Mouse (Mus musculus) CH12.LX (cell line): ENCODE measurements around the gene Prmt1. TPM values are rescaled to one million over a fixed set of nuclear protein-coding genes. Genes with fewer than 3 reads are reported as not detected.
A peak's percentile ranks its signal among the peaks of the same experiment; 100 is the strongest.

Experiments used
- DNase-seq: peaks from one replicate; pipeline ENCODE4 v3.0.0-alpha.2; 2013; ENCODE audit errors: extremely low read depth
- H3K27ac ChIP-seq: 2 replicates; pipeline ENCODE4 v1.5.1; 2012; ENCODE audit warnings: low read depth, mild to moderate bottlenecking, control low read depth, moderate library complexity; ENCODE audit not compliant: insufficient read depth
- H3K27me3 ChIP-seq: replicated peaks from 2 replicates; pipeline ENCODE3; 2012; ENCODE audit warnings: inconsistent platforms
- H3K36me3 ChIP-seq, 2 experiments: replicated peaks in 1 of 2; 2 replicates each; pipeline versions ENCODE3 to v1.6.1; 2012; ENCODE audit warnings: inconsistent platforms in 1 of 2, low read length in 1 of 2, mild to moderate bottlenecking in 1 of 2, mixed read lengths in 1 of 2, moderate library complexity in 1 of 2; ENCODE audit not compliant: control insufficient read depth in 1 of 2, insufficient read depth in 1 of 2
- H3K4me1 ChIP-seq, 2 experiments: 2 replicates each; pipeline ENCODE4 v1.6.1; 2012; ENCODE audit warnings: inconsistent platforms in 1 of 2, moderate library complexity in 1 of 2; ENCODE audit not compliant: insufficient read depth in 2 of 2, control insufficient read depth in 1 of 2
- H3K4me2 ChIP-seq: 2 replicates; pipeline ENCODE4 v1.6.1; 2012; ENCODE audit warnings: low read depth, mild to moderate bottlenecking, control low read depth; ENCODE audit not compliant: poor library complexity, insufficient read depth, severe bottlenecking
- H3K4me3 ChIP-seq, 3 experiments: fragments of 150-350 bp in 1 of 3; sonication (generic) in 1 of 3; replicated peaks in 1 of 3; 2 replicates each; pipeline versions ENCODE3 to v1.5.1; 2011 to 2012; ENCODE audit warnings: low read depth in 2 of 3, low read length in 2 of 3, mild to moderate bottlenecking in 2 of 3, moderate library complexity in 2 of 3, control low read depth in 1 of 3, improper control_type of control experiment in 1 of 3, inconsistent platforms in 1 of 3, mixed read lengths in 1 of 3; ENCODE audit not compliant: poor library complexity in 1 of 3
- H3K79me2 ChIP-seq: replicated peaks from 2 replicates; pipeline ENCODE4 v1.6.1; 2012; ENCODE audit warnings: mild to moderate bottlenecking, moderate library complexity; ENCODE audit not compliant: control insufficient read depth, poor library complexity, insufficient read depth, severe bottlenecking; ENCODE audit errors: extremely low read depth
- H3K9ac ChIP-seq: 2 replicates; pipeline ENCODE4 v1.6.1; 2012; ENCODE audit warnings: low read depth, mild to moderate bottlenecking, control low read depth, moderate library complexity; ENCODE audit not compliant: insufficient read depth
- H3K9me3 ChIP-seq: replicated peaks from 2 replicates; pipeline ENCODE3; 2012; ENCODE audit warnings: low read length, inconsistent platforms, mixed read lengths
- BHLHE40 ChIP-seq: IDR thresholded peaks from 2 replicates; pipeline ENCODE4 v1.6.1; 2011; ENCODE audit warnings: mild to moderate bottlenecking, low read depth, low read length, improper control_type of control experiment
- CHD2 ChIP-seq: IDR thresholded peaks from 2 replicates; pipeline ENCODE4 v1.6.1; 2011; ENCODE audit warnings: low read length, improper control_type of control experiment
- CTCF ChIP-seq, 2 experiments: IDR thresholded peaks in 1 of 2; conservative IDR thresholded peaks in 1 of 2; 2 replicates each; pipeline ENCODE4 v1.5.1; 2011 to 2012; ENCODE audit warnings: low read depth in 2 of 2, low read length in 2 of 2, improper control_type of control experiment in 1 of 2, inconsistent platforms in 1 of 2, mild to moderate bottlenecking in 1 of 2, moderate library complexity in 1 of 2
- ELF1 ChIP-seq: IDR thresholded peaks from 2 replicates; pipeline ENCODE4 v1.6.1; 2014; ENCODE audit warnings: low read depth, mild to moderate bottlenecking, inconsistent platforms, low read length, improper control_type of control experiment
- HCFC1 ChIP-seq: IDR thresholded peaks from 2 replicates; pipeline ENCODE4 v1.6.1; 2012; ENCODE audit warnings: low read depth, mild to moderate bottlenecking, inconsistent platforms, low read length, improper control_type of control experiment
- IRF4 ChIP-seq: IDR thresholded peaks from 2 replicates; pipeline ENCODE4 v1.6.1; 2014; ENCODE audit warnings: low read depth, mild to moderate bottlenecking, inconsistent platforms, low read length, improper control_type of control experiment
- MAZ ChIP-seq: IDR thresholded peaks from 2 replicates; pipeline ENCODE4 v1.6.1; 2012; ENCODE audit warnings: low read depth, mild to moderate bottlenecking, inconsistent platforms, low read length, improper control_type of control experiment, moderate library complexity
- NELFE ChIP-seq: IDR thresholded peaks from 2 replicates; pipeline ENCODE4 v1.6.1; 2011; ENCODE audit warnings: low read depth, low read length, improper control_type of control experiment
- NRF1 ChIP-seq: IDR thresholded peaks from 2 replicates; pipeline ENCODE4 v1.6.1; 2014; ENCODE audit warnings: low read depth, mild to moderate bottlenecking, inconsistent platforms, low read length, improper control_type of control experiment, moderate library complexity
- PAX5 ChIP-seq: IDR thresholded peaks from 2 replicates; pipeline ENCODE4 v1.6.1; 2012; ENCODE audit warnings: low read length, inconsistent platforms, mixed read lengths
- POLR2A ChIP-seq: IDR thresholded peaks from 2 replicates; pipeline ENCODE4 v1.6.1; 2011; ENCODE audit warnings: low read depth, mild to moderate bottlenecking, improper control_type of control experiment, low read length
- POLR2AphosphoS2 ChIP-seq: IDR thresholded peaks from 2 replicates; pipeline ENCODE4 v1.6.1; 2011; ENCODE audit warnings: low read depth, low read length, improper control_type of control experiment
- RAD21 ChIP-seq: IDR thresholded peaks from 2 replicates; pipeline ENCODE4 v1.6.1; 2011; ENCODE audit warnings: low read depth, mild to moderate bottlenecking, low read length, improper control_type of control experiment, moderate library complexity
- SMC3 ChIP-seq: IDR thresholded peaks from 2 replicates; pipeline ENCODE4 v1.6.1; 2011; ENCODE audit warnings: low read depth, low read length, improper control_type of control experiment
- TBP ChIP-seq: conservative IDR thresholded peaks from 2 replicates; pipeline ENCODE4 v1.6.1; 2011; ENCODE audit warnings: low read depth, low read length, improper control_type of control experiment
- USF1 ChIP-seq: IDR thresholded peaks from 2 replicates; pipeline ENCODE4 v1.6.1; 2014; ENCODE audit warnings: low read depth, mild to moderate bottlenecking, inconsistent platforms, low read length, improper control_type of control experiment
- ZC3H11A ChIP-seq: IDR thresholded peaks from 2 replicates; pipeline ENCODE4 v1.6.1; 2012; ENCODE audit warnings: low read depth, mild to moderate bottlenecking, inconsistent platforms, low read length, improper control_type of control experiment
- ZKSCAN1 ChIP-seq: IDR thresholded peaks from 2 replicates; pipeline ENCODE4 v1.6.1; 2012; ENCODE audit warnings: low read depth, inconsistent platforms, low read length, improper control_type of control experiment, borderline replicate concordance
- ZNF384 ChIP-seq: IDR thresholded peaks from 2 replicates; pipeline ENCODE4 v1.6.1; 2012; ENCODE audit warnings: low read depth, low read length, improper control_type of control experiment, inconsistent platforms
- dilution Hi-C: fragments of 300-500 bp; cut with MboI; formaldehyde crosslinking; loops from 2 replicates; pipeline ENCODE4 v1.14.3; 2020; ENCODE audit warnings: low sequenced_read_pairs; ENCODE audit not compliant: extremely low pct_unique_long_range_greater_than_20kb, extremely low pct_ligation_motif_present
- in situ Hi-C: fragments of 300-500 bp; cut with MboI; formaldehyde crosslinking; loops from 3 replicates; pipeline ENCODE4 v1.14.3; 2019; ENCODE audit warnings: low sequenced_read_pairs, low pct_ligation_motif_present, low pct_unique_long_range_greater_than_20kb, mixed read lengths
- polyA plus RNA-seq: library from polyadenylated mRNA; unstranded; fragments of >175 nt; gene quantifications from 2 replicates; pipeline ENCODE4 v1.2.1, GENCODE M21; 2012; ENCODE audit warnings: low read depth; ENCODE audit not compliant: insufficient read length
- total RNA-seq, 2 experiments: library from RNA; depleted of rRNA; stranded (reverse); fragments of 300-350 nt in 1 of 2; fragments of >200 nt in 1 of 2; gene quantifications; 2 replicates each; pipeline ENCODE4 v1.2.3; 2012 to 2014

Prmt1 gene
- total and polyA plus RNA-seq, 3 experiments, result 231 to 642 (median 340) TPM

DNA sequence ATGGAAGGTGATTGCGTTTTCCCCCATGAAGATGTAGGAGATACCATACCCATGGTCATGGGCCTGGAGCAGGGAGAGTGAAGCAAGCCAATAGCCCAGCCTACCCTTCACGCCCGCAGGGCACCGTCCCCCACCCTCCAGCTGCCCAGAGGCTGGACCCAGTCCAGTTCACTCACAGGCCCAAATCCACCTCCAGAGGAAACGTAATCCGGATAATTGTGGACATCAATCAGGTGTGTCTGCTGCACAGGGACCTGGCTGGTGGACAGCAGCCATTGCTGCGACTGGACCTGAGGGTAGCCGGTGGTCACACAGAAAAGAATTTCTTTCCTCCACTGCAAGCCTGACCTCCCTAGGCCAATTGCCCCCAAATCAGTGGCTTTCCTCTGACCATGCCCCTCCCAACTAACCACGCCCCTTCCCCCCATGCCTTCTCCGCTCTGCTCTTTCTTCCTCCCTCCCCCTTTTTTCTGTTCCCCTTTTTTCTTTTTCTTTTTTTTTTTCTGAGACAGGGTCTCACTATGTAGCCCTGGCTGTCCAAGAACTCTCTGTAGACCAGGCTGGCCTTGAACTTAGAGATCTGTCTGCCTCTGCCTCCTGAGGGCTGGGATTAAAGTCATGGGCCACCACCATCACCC lies 26.4 kb downstream of the Prmt1 start:
- H3K36me3 ChIP-seq, result peaks cover 0 to 65% of the 10 kb centered on the region in 2 experiments
- H3K4me3 ChIP-seq, result no peak overlapping the region
- no peak for DNase-seq
- H3K27me3 ChIP-seq, result no peaks in the 10 kb centered on the region
- dilution Hi-C loops (no loop called here), in situ Hi-C loops (loop anchor here (10.0 kb wide), 2 partner anchors 105 to 215 kb away; partner anchors contain the start of genes Pnkp and Vrk3)
- TF ChIP-seq ZNF384 (peak; percentile 72), ELF1 (no peak), IRF4 (0 out of 2 replicates have a peak, but pooled peaks have one; percentile 12)
- H3K79me2 ChIP-seq, result no peaks in the 10 kb centered on the region
- no peak overlapping the region for H3K9ac ChIP-seq
- no peak overlapping the region for H3K27ac ChIP-seq
- no peaks in the 10 kb centered on the region for H3K9me3 ChIP-seq
- no peak overlapping the region for H3K4me2 ChIP-seq
- H3K4me1 ChIP-seq, result peaks cover 11 to 26% of the 10 kb centered on the region in 2 experiments

DNA sequence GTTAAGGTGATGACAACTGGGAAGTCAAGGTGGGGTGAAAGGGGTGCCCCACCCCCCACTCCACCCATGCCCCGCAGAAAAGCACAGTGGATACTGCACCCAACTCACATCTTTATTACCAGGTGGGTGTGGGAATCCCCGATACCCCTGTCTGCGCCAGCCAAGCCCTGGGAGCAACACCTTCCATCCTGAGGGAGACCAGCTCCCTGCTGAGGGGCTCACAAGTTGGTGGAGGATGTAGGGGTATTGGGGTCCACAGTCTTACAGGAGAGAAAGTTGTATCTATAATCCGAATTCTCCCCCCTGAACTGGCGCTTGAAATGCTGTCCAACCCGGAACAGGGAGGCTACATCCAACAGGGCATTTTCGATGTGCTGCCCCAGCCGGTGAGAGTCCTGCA lies 27.1 kb downstream of the Prmt1 start:
- dilution Hi-C loops, result no loop called here
- H3K9me3 ChIP-seq, result no peaks in the 10 kb centered on the region
- H3K9ac ChIP-seq, result no peak overlapping the region
- H3K4me2 ChIP-seq, result no peak overlapping the region
- peaks cover 11 to 26% of the 10 kb centered on the region in 2 experiments for H3K4me1 ChIP-seq
- no peaks in the 10 kb centered on the region for H3K79me2 ChIP-seq
- no peak overlapping the region for H3K4me3 ChIP-seq
- no peak for TF ChIP-seq POLR2AphosphoS2
- TF ChIP-seq RAD21, result no peak
- TF ChIP-seq TBP, result no peak
- TF ChIP-seq CHD2, result no peak
- TF ChIP-seq SMC3, result no peak
- no peak for TF ChIP-seq CTCF (conservative IDR thresholded peaks at IDR 0.05 in 1 of 2, IDR thresholded peaks at IDR 0.05 in 1 of 2; ENCODE audit: low read depth in 2 of 2, low read length in 2 of 2)
- TF ChIP-seq ZKSCAN1, result no peak
- no peak for TF ChIP-seq IRF4
- TF ChIP-seq NRF1, result no peak
- TF ChIP-seq ZNF384, result no peak
- TF ChIP-seq MAZ, result no peak
- TF ChIP-seq USF1, result no peak
- TF ChIP-seq HCFC1, result no peak
- no peak for TF ChIP-seq BHLHE40
- TF ChIP-seq ELF1, result no peak
- no peak for TF ChIP-seq ZC3H11A
- TF ChIP-seq POLR2A, result no peak
- no peak for TF ChIP-seq NELFE
- no peak for TF ChIP-seq PAX5
- H3K27ac ChIP-seq, result no peak overlapping the region
- in situ Hi-C loops, result loop anchor here (10.0 kb wide), 2 partner anchors 104 to 214 kb away; partner anchors contain the start of genes Pnkp and Vrk3
- peaks cover 0 to 63% of the 10 kb centered on the region in 2 experiments for H3K36me3 ChIP-seq
- DNase-seq, result no peak
- H3K27me3 ChIP-seq, result peaks cover 1% of the 10 kb centered on the region
